Mouse (Mus musculus): Measurements from ENCODE around the gene Gm6370. TPM values are rescaled to one million over a fixed set of nuclear protein-coding genes. Genes with fewer than 3 reads are reported as not detected.
"Not testable (repeated sequence)": the region's sequence is repeated elsewhere in the genome, so short reads cannot be mapped to it uniquely, and the experiment has no call there.

The Gm6370 gene
- not detected for total RNA-seq (2021)
- long read RNA-seq, experiment 1 = 0 reads
- long read RNA-seq, experiment 2 = 0 reads

DNA sequence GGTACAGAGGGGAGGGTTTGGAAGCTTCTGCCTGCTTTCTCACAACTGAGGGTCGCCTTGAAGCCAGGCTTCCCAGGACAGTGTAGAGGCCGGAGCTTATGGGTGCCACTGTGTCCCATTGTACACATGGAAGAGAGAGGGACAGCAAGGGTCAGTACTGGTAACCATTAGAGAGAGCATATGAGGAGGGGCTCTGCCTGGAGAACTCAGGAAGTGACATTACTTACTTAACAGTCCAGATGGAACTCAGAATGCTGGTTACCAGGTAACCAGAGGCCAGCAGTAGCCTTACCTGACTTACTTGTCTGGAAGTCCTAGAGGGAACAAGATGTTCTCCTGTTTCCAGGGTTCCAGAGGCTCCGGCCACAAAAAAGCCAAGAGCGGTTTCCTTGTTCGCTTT is at the start of gene Gm6370:
Gm6370 (plus strand) TSS at position 301 of the 400 bp plus-strand sequence.
- DNase-seq (ENCODE audit: low spot score in 2 of 2); H3K27ac ChIP-seq; H3K4me3 ChIP-seq: not testable (repeated sequence)

DNA sequence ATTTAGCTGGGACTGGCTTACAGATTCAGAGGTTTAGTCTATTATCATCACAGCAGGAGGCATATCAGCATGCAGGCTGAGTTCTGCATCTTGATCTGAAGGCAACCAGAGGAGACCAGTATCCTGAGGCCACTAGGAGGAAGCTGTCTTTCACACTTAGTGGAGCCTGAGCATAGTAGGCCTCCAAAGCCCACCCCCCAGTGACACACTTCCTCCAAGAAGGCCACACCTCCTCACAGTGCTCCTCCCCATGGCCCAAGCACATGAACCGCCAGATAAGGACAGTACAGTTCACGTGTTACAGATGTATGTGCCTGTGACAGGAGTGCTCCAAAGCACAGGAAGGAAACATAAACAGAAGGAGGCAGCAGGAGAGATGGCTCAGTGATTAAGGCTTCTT is 48.4 kb upstream of the Gm6370 start:
- TF ChIP-seq CTCF (conservative IDR thresholded peaks at IDR 0.05) = no peak
- Histone ChIP-seq H3K27ac (no peak overlapping the region), H3K4me3 (no peak overlapping the region)
- no peak for DNase-seq (ENCODE audit: low spot score in 2 of 2)

DNA sequence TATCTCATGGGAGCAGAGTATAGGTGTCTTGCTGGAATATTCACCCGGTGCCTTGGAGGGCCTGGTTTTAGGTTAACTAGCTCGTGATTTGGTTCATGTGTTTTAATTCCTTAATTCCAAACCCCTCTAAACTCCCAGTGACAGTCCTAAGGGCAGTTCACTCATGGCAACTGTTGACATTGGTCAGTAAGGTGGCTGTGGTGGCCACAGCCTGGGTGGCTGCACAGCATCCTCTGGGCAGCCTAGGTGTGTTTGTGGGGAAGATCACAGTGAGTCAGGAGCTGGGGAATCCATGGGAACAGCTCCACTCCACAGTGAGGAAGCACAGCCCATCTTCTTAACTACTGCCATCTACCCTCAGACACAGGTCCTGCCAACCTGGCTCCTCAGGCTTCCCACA is 44.5 kb upstream of the Gm6370 start:
- no peak for DNase-seq (ENCODE audit: low spot score in 2 of 2)
- no peak overlapping the region; the same call in 1 of the 2 replicates for H3K27ac ChIP-seq
- no peak overlapping the region for H3K4me3 ChIP-seq
- no peak for TF ChIP-seq CTCF (conservative IDR thresholded peaks at IDR 0.05)

DNA sequence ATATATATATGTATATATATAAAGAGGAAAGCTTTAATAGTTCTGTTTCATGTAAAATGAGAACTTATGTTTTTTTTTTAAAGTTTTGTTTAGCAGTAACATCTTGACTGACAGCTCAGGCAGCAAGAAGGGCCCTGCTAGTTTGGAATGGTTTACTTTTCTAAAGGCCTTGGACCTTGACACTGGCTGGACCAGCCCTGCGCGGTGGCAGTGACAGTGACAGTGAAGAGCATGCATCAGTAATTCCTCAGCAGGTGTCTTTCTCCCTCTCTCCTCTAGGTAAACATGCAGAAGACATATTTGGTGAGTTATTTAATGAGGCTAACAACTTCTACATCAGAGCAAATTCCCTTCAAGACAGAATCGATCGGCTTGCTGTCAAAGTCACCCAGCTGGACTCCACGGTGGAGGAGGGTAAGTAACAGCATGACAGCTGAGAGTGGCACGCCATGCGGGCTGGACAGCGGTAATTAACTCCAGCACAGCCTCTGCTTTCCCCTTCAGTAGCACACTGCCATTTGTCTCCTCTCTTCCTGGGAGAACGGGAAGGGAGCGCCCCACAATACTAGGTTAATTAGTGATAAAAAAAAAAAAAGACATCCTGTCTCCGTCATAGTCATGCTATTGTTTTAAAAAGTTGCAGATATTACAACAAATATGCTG is 39.4 kb upstream of the Gm6370 start:
- no peak overlapping the region for H3K27ac ChIP-seq
- TF ChIP-seq CTCF (conservative IDR thresholded peaks at IDR 0.05) = no peak
- no peak for DNase-seq (ENCODE audit: low spot score in 2 of 2)
- no peak overlapping the region for H3K4me3 ChIP-seq

DNA sequence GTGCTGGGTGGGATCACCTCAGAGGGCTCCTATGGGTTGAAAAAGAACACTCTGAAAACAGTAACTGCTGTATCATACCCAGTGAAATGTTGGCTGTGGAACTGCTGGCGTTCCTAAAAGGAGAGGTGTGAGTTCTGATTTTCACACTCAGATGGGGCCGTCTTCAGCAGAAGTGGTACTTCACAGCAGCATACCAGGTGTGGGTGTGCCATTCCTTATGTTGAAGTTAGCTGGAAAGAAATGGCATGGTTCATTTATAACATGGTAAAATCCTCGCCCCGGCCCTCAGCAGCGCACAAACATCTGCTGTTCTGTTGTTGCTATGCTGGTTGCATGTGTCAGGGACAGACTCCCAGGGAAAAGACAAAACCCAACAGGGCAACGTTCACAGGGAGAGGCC is 37.6 kb upstream of the Gm6370 start:
- no peak for TF ChIP-seq CTCF (conservative IDR thresholded peaks at IDR 0.05)
- no peak overlapping the region for H3K27ac ChIP-seq
- DNase-seq (ENCODE audit: low spot score in 2 of 2) = no peak
- H3K4me3 ChIP-seq = no peak overlapping the region

DNA sequence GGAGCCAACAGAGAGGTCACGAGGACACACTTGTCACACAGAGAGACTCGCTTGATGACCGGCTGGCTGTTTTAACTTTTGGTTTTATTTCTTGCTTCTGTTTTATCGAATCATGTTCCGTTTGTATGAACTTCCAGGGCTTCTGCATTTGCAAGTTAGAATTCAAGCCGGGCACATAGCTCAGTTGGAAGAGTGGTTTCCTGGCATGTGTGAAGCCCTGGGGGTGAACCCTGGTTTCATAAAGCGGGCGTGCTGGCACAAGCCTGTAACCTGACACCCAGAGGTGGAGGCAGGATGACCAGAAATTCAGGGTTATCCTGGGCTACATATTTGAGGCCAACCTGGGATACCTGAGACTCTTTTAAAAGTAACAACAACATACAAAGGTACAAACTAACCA is 29.6 kb upstream of the Gm6370 start:
- no peak for DNase-seq (ENCODE audit: low spot score in 2 of 2)
- Histone ChIP-seq H3K4me3 (no peak overlapping the region), H3K27ac (no peak overlapping the region)
- TF ChIP-seq CTCF (conservative IDR thresholded peaks at IDR 0.05) = no peak

DNA sequence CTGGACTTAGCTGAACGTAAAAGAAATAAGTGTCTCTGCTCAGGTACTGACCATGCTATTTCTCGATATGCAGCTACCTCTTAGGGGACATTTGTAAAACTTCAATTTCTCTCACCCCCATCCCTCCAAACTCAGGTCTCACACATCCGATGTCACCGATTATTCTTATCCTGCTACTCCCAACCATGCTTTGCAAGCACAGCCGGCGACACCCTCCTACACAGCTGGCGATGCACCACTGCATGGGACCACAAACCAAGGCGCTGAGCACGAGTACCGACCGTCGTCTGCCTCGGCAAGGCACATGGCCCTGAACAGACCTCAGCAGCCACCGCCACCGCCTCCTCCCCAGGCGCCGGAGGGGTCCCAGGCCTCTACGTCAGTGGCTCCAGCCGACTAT is 24.5 kb upstream of the Gm6370 start:
- no peak for TF ChIP-seq CTCF (conservative IDR thresholded peaks at IDR 0.05)
- no peak for DNase-seq (ENCODE audit: low spot score in 2 of 2)
- Histone ChIP-seq H3K4me3 (no peak overlapping the region), H3K27ac (no peak overlapping the region)

DNA sequence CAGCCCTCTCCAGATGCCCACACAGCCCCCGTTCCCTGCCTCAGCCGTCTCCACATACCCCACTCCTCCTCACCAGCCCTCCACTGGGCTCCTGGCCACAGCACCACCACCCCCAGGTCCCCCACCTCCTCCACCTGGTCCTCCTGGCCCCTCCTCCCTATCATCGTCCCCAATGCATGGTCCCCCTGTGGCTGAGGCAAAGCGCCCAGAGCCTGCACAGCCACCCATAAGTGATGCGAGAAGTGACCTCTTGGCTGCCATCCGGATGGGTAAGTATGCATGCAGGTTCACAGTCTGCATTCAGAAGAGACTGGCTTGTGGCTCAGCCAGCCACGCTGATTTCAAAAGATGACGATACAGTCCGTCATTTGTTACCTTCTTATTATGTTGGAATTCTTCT is 22.9 kb upstream of the Gm6370 start:
- Histone ChIP-seq H3K4me3 (no peak overlapping the region), H3K27ac (peak overlapping the region; percentile 23; the same call in 1 of the 2 replicates)
- DNase-seq (ENCODE audit: low spot score in 2 of 2) = no peak
- TF ChIP-seq CTCF (conservative IDR thresholded peaks at IDR 0.05) = no peak

DNA sequence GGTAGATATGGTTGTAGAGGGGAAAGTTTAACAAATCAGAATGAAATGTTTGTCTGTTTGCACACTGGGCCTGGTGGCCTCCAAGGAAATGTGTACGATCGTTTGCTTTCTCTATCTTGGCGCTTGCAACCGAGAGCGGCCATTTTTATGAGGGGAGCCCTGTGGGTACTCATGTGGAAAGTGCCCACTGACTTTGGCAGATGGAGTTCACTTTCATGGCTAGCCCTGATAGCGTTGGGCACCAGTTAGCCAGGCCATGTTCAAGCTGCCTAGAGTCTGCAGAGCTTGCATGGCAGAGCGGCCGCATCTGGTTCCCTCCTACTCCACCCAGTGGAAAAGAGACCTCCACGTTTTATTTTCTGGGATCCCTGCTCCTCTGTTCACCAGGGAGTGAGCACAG is 20.3 kb upstream of the Gm6370 start:
- DNase-seq (ENCODE audit: low spot score in 2 of 2) = no peak
- Histone ChIP-seq H3K27ac (no peak overlapping the region), H3K4me3 (no peak overlapping the region)
- TF ChIP-seq CTCF (conservative IDR thresholded peaks at IDR 0.05) = no peak

DNA sequence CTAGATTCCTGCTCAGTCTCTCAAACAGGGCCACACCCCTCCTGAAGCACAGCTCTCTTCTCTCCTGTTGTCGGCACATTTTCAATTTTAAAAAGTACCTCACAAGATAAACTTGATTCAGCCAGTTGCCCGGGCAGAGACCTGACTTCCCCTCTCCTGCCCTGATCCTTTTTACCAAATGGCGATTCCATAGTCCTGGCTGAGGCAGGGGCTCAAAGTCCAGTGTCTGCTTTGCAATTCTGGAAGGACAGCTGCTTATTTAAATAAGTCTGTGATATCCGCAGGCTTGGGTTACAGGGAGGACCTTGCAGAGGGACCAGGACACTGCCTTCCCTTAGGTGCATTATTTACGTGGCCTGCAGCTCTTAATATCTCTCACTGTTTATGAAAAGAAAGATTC is 19.9 kb upstream of the Gm6370 start:
- Histone ChIP-seq H3K27ac (no peak overlapping the region), H3K4me3 (no peak overlapping the region)
- no peak for DNase-seq (ENCODE audit: low spot score in 2 of 2)
- TF ChIP-seq CTCF (conservative IDR thresholded peaks at IDR 0.05) = no peak

DNA sequence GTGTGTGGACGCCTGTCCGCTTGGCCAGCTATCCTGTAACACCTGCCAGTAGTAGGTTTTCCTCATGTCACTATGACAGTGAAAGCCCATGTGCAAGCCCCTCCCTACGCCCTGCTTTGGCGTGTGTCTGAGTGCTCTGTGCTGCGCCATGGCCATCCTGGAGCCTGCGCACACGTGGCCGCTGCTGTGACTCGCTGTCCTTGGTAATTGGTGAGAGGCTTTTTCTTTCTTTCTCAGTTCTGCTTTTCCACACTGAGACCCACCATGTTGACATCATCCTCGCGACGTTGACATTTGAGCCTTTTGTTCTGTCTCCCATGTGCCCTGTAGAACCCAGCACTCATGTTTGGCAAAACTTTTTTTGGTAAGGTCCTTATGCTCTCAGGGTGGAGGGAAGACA is 19.3 kb upstream of the Gm6370 start:
- no peak for TF ChIP-seq CTCF (conservative IDR thresholded peaks at IDR 0.05)
- no peak overlapping the region for H3K4me3 ChIP-seq
- no peak overlapping the region for H3K27ac ChIP-seq
- no peak for DNase-seq (ENCODE audit: low spot score in 2 of 2)

DNA sequence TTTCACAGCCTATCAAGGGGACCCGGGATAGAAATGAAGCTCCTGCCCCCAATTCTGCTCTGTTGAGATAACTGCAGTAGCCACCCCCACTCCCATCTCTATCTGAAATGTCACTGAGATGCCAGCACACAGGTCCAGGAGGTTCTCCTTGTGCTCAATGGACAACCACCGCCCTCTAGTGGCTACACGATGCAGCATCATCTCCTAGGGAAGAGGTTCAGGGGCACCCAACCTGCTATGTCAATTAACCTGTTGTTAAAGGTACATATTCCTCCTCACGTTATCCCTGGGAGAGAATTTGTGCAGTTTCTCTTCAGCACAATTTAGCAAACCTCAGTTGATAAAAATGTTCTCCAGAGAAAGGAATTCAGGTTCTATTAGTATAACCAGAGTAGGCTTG is 11.6 kb upstream of the Gm6370 start:
- DNase-seq (ENCODE audit: low spot score in 2 of 2) = peak; percentile 48 to 51
- not testable (repeated sequence) for H3K4me3 ChIP-seq, H3K27ac ChIP-seq
- TF ChIP-seq CTCF (conservative IDR thresholded peaks at IDR 0.05) = peak; percentile 77

DNA sequence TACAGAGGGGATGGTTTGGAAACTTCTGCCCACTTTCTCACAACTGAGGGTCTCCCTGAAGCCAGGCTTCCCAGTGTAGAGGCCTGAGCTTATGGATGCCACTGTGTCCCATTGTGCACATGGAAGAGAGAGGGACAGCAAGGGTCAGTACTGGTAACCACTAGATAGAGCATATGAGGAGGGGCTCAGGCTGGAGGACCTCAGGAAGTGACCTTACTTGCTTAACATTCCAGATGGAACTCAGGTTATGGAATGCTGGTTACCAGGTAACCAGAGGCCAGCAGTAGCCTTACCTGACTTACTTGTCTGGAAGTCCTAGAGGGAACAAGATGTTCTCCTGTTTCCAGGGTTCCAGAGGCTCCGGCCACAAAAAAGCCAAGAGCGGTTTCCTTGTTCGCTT is 9.5 kb upstream of the Gm6370 start, which contains the start of gene Gm6408:
Gm6408 (plus strand) TSS at position 301 of the 400 bp plus-strand sequence.
- not testable (repeated sequence) for H3K4me3 ChIP-seq; H3K27ac ChIP-seq; DNase-seq (ENCODE audit: low spot score in 2 of 2)

DNA sequence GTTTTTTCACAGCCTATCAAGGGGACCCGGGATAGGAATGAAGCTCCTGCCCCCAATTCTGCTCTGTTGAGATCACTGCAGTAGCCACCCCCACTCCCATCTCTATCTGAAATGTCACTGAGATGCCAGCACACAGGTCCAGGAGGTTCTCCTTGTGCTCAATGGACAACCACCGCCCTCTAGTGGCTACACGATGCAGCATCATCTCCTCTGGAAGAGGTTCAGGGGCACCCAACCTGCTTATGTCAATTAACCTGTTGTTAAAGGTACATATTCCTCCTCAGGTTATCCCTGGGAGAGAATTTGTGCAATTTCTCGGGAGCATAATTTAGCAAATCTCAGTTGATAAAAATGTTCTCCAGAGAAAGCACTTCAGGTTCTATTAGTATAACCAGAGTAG is 2.2 kb upstream of the Gm6370 start:
- H3K27ac ChIP-seq, H3K4me3 ChIP-seq: not testable (repeated sequence)
- peak in 1 of 2 experiments; percentile 60 for DNase-seq (ENCODE audit: low spot score in 2 of 2)
- TF ChIP-seq CTCF (conservative IDR thresholded peaks at IDR 0.05) = peak; percentile 66

DNA sequence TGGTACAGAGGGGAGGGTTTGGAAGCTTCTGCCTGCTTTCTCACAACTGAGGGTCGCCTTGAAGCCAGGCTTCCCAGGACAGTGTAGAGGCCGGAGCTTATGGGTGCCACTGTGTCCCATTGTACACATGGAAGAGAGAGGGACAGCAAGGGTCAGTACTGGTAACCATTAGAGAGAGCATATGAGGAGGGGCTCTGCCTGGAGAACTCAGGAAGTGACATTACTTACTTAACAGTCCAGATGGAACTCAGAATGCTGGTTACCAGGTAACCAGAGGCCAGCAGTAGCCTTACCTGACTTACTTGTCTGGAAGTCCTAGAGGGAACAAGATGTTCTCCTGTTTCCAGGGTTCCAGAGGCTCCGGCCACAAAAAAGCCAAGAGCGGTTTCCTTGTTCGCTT is 10.9 kb downstream of the Gm6370 start, which contains the start of gene 4930449I24Rik:
4930449I24Rik (plus strand) TSS at position 301 of the 400 bp plus-strand sequence.
- H3K4me3 ChIP-seq; H3K27ac ChIP-seq; DNase-seq (ENCODE audit: low spot score in 2 of 2): not testable (repeated sequence)

DNA sequence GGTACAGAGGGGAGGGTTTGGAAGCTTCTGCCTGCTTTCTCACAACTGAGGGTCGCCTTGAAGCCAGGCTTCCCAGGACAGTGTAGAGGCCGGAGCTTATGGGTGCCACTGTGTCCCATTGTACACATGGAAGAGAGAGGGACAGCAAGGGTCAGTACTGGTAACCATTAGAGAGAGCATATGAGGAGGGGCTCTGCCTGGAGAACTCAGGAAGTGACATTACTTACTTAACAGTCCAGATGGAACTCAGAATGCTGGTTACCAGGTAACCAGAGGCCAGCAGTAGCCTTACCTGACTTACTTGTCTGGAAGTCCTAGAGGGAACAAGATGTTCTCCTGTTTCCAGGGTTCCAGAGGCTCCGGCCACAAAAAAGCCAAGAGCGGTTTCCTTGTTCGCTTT is 22.7 kb downstream of the Gm6370 start, which contains the start of gene Gm3402:
Gm3402 (plus strand) TSS at position 301 of the 400 bp plus-strand sequence.
- H3K4me3 ChIP-seq; DNase-seq (ENCODE audit: low spot score in 2 of 2); H3K27ac ChIP-seq: not testable (repeated sequence)

DNA sequence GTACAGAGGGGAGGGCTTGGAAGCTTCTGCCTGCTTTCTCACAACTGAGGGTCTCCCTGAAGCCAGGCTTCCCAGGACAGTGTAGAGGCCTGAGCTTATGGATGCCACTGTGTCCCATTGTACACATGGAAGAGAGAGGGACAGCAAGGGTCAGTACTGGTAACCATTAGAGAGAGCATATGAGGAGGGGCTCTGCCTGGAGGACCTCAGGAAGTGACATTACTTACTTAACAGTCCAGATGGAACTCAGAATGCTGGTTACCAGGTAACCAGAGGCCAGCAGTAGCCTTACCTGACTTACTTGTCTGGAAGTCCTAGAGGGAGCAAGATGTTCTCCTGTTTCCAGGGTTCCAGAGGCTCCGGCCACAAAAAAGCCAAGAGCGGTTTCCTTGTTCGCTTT is 34.3 kb downstream of the Gm6370 start, which contains the start of gene Gm3404:
Gm3404 (plus strand) TSS at position 301 of the 400 bp plus-strand sequence.
- not testable (repeated sequence) for DNase-seq (ENCODE audit: low spot score in 2 of 2); H3K27ac ChIP-seq; H3K4me3 ChIP-seq

DNA sequence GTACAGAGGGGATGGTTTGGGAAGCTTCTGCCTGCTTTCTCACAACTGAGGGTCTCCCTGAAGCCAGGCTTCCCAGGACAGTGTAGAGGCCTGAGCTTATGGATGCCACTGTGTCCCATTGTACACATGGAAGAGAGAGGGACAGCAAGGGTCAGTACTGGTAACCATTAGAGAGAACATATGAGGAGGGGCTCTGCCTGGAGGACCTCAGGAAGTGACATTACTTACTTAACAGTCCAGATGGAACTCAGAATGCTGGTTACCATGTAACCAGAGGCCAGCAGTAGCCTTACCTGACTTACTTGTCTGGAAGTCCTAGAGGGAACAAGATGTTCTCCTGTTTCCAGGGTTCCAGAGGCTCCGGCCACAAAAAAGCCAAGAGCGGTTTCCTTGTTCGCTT is 46.2 kb downstream of the Gm6370 start, which contains the start of gene Gm3409:
Gm3409 (plus strand) TSS at position 301 of the 400 bp plus-strand sequence.
- not testable (repeated sequence) for DNase-seq (ENCODE audit: low spot score in 2 of 2); H3K4me3 ChIP-seq; H3K27ac ChIP-seq
